Mouse (Mus musculus) ovary, postnatal 14 days (tissue): ENCODE results near the gene Cbfa2t2.

Experiments
- DNase-seq: peaks from one replicate; pipeline ENCODE4 v3.0.0; 2022; ENCODE audit warnings: low spot score

The Cbfa2t2 gene

GRCm38 (mm10) chr2:154436458-154437190 lies at the start of gene Cbfa2t2:
Gene Cbfa2t2, plus strand, starts transcription at chr2:154436481.
- peak; percentile 46 for DNase-seq

GRCm38 (mm10) chr2:154390180-154390964 lies 45.9 kb upstream of the Cbfa2t2 start:
- DNase-seq = peak; percentile 70

DNA sequence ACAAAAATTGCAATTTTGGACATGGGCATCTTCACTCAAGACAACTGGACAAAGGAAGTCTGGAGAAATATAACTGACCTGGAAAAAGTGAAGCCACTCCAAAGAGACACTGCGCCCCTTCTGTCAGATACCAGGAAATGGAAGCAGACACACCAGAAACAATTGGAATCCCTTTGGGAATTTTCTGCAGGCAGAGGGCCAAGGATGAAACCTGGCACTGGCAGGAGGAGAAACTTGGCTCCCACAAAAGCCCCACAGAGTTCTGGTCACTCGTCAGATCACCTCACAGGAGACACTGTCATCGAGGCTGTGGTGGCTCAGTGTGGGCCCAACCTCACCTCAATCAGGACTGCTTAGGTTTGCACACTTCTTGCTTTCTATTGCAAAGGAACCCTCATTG lies 41.7 kb upstream of the Cbfa2t2 start:
- no peak for DNase-seq

- no peak for DNase-seq
Observed at GRCm38 (mm10) chr2:154396529-154396928, 39.8 kb upstream of the Cbfa2t2 start.

GRCm38 (mm10) chr2:154398267-154398666 lies 38.0 kb upstream of the Cbfa2t2 start:
- DNase-seq = no peak

DNA sequence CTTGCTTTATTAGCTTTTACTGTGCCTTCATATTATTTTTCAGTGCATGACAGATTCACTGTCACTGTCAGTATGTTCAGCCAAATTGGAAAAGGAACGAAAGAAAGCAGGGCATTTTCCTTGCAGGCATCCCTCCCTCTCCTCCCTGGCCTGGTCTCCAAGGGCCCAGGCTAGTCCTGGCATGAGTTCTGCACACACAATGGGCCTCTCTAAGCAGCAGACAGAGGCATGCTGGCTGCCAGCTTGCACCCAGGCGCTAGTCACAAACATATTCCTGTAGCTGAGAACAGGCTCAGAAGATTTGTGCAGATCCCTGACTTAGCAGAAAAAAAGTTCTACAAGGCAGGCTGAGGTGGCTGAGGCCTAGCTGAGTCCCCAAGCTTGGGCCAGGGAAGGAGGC lies 37.0 kb upstream of the Cbfa2t2 start:
- no peak for DNase-seq

DNA sequence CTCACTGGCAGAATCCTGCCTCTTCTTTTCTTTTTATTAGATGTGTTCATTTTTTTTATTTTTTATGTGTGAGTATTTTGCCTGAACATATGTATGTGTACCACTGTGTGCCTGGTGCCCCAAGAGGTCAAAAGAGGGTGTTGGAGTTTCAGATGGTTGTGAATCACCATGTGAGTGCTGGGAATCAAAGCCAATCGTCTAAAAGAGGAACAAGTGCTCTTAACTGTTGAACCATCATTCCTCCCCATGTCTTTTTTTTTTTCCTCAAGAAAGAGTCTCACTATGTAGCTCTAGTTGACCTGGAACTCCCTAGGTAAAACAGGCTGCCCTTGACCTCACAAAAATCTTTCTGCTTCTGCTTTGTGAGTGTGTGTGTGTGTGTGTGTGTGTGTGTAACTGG lies 34.3 kb upstream of the Cbfa2t2 start:
- DNase-seq = no peak

- DNase-seq = no peak
Observed at GRCm38 (mm10) chr2:154402811-154403210, 33.5 kb upstream of the Cbfa2t2 start.

DNA sequence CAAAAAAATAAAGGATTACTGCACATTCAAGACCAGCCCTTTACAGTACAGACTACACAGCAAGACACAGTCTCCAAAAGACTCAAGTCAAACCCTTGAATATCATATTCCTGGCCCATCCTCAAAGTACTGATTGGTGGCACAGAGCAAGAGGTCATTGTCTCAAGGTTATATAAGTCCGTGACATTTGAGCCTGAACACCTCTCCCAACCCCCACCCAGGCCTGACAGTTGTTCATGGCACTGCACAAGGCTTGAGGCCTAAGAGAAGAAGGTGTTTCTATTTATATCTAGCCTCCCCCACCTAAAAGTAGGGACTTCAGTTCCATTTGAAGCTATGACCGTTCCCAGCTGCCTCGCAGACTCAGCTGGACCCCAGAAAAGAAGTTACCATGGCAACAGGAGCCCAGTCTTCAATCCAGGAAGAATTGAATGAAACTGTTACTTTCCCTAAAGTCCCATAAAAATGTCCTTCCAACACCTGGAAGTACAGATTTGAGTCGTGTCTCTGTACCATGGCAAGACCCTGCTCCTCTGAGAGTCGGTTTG lies 30.8 kb upstream of the Cbfa2t2 start:
- DNase-seq = no peak

DNA sequence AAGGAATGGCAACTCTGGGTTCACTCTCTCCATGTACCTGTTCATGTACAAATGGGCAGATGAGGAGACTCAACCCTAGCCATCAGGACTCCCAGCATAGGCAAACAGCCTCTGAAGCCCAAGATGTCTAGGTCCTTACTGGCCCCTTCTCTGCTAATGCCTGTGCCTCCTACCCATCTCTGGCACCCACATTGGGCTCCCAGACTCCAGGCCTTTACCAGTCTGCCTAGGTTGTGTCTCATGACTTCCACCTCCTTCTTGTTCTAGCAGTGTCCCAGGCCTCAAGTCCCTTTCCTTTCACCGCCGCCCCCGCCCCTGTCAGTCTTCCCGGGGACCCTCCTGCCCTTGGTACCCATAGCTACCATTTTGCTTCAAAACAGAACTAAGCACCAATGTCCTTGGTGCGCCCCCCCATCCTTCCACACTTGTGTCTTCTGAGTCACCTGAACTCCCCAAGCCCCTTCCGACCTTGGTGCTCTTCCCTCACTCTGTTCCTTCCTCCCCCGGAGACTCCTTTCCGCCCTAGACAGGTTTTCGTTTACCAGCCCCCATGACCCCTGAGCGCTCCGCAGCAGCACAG lies 29.1 kb upstream of the Cbfa2t2 start:
- no peak for DNase-seq

- peak; percentile 79 for DNase-seq
Observed at GRCm38 (mm10) chr2:154407643-154408445, 28.4 kb upstream of the Cbfa2t2 start, which contains the start of gene Snta1. Gene Snta1, minus strand, starts transcription at chr2:154408099.

DNA sequence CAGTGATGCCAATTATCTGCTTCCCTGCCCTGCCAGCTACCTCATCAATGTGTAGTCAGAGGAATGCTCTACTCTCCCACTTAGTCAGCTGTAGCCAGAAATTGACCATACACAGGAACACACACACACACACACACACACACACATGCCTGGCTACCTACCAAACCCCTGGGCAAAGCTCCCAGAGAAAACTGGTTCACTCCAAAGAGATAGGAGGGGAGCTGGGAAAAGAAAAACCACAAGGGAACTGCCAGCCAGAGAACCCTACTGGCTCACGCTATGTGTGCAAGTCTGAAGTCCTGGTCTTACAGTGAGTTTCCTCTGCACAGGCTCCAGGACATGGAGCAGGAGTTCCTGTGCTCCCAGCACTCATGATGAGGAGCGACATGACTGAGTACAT lies 25.9 kb upstream of the Cbfa2t2 start:
- peak; percentile 70 for DNase-seq

GRCm38 (mm10) chr2:154412018-154412666 lies 24.1 kb upstream of the Cbfa2t2 start:
- DNase-seq = no peak

GRCm38 (mm10) chr2:154417107-154417506 lies 19.2 kb upstream of the Cbfa2t2 start:
- peak; percentile 77 for DNase-seq

DNA sequence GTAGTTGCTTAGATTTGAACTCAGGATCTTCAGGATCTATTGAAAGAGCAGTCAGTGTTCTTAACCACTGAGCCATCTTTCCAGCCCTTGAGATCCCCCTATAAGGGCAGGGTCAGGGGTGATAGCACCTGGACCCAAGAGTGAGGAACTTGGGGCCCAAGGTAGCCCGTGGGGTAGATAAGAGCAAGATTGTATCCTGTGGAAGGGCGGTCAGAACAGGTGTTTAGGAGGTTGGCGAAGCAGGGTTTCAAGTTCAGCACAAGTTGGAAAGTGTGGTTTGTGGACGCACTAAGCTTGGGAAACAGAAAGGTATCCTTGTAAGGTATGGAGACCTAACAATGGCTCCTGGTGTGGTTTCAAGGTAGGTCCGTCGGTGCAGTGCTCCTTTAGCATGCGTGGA lies 18.3 kb upstream of the Cbfa2t2 start:
- no peak for DNase-seq

DNA sequence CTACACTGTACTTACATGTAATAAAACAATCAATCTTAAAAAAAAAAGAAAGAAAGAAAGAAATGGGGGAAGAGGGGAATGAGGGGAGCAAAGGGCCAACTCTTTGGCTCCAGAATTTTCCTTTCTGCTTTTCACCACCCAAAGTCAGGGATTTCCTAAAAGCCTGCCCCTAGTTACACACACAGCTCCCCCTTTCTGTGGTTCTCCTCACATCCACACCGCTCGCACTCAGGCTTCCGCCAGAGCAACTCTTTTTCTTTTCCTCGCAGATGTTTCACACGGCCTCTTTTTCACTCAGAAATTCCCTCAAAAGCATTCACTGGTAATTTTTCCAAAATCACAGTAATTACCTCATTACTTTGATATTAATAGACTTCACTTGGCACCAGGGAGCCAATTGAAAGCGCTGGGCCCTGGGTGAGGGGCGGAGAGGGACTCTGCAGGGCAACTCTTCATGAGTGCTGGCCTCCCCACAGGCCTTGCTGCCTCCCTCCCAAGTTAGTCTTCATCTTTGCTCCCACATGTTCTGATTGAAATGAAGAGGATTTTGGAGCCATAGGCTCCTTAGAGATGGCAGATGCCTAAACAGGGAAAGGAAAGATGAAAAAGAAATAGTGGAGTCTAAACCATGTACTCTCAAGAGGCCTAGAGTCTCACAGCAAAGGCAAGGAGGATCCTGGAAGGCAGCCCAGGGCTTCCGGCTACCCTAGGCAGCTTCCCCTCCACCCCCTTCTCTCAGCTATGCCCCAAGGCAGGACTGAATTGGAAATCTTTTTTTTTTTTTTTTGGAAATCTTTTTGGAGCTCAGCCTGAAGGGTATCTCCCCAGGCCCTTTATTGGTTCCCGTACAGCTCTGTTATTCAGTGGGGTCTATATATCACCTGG lies 16.4 kb upstream of the Cbfa2t2 start:
- DNase-seq = no peak

- DNase-seq = no peak
Observed at GRCm38 (mm10) chr2:154420942-154421731, 15.1 kb upstream of the Cbfa2t2 start.

DNA sequence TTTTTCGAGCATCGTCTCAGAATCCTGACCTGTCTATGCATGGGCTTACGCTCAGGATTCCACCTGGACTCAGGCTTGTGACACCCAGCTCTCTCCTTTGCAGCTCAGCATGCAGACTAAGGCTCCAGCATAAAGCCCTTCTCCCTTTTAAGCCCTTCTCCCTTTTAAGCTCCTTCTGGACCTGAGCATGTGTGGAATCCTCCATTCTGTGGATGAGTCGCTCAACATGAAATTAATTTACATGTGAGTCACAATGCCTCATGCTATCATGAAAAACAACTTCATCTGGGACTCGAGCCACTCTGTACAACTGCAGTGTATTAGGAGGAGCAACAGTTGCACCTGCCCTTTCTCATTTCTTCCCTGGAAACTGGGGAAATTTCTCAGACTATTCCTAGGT lies 14.1 kb upstream of the Cbfa2t2 start:
- DNase-seq = no peak

DNA sequence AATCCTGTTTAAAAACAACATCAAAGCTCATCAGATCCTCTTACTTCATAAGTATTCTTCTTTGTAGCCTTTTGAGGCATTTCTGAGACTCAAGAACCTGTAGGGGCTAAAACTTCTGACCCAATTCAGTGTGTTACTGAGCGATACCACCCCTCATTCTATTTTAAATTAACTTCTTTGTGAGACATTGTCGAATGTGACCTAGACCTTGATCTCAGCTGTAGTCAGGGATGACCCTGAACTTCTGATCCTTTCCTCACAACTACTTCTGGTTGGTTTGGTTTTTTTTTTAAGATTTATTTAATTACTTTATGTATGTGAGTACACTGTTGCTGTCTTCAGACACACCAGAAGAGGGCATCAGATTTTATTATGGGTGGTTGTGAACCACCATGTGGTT lies 12.7 kb upstream of the Cbfa2t2 start:
- DNase-seq = no peak

- DNase-seq = no peak
Observed at GRCm38 (mm10) chr2:154425522-154425921, 10.8 kb upstream of the Cbfa2t2 start.
